Mouse (Mus musculus) A20 (cell line): ENCODE results near the gene Plod1.

Experiments used
- DNase-seq: peaks from one replicate; pipeline ENCODE4 v3.0.0-alpha.2; 2011; ENCODE audit warnings: low read depth, low spot score

Plod1 gene

GRCm38 (mm10) chr4:147938148-147939096 lies 1.9 kb upstream of the Plod1 start:
- DNase-seq, result no peak

GRCm38 (mm10) chr4:147937486-147937885 lies 919 bp upstream of the Plod1 start:
- DNase-seq, result no peak

- no peak for DNase-seq
Measured at GRCm38 (mm10) chr4:147937021-147937420, 454 bp upstream of the Plod1 start.

- no peak for DNase-seq
Measured at GRCm38 (mm10) chr4:147935904-147936303, 663 bp downstream of the Plod1 start.

GRCm38 (mm10) chr4:147934611-147935010 lies 2.0 kb downstream of the Plod1 start:
- no peak for DNase-seq

GRCm38 (mm10) chr4:147934134-147934533 lies 2.4 kb downstream of the Plod1 start:
- no peak for DNase-seq

- DNase-seq, result no peak
Measured at GRCm38 (mm10) chr4:147930946-147931345, 5.6 kb downstream of the Plod1 start.

- no peak for DNase-seq
Measured at GRCm38 (mm10) chr4:147928540-147928939, 8.0 kb downstream of the Plod1 start.

GRCm38 (mm10) chr4:147928136-147928535 lies 8.4 kb downstream of the Plod1 start:
- no peak for DNase-seq

- no peak for DNase-seq
Measured at GRCm38 (mm10) chr4:147927705-147928104, 8.9 kb downstream of the Plod1 start.

GRCm38 (mm10) chr4:147922341-147922740 lies 14.2 kb downstream of the Plod1 start:
- no peak for DNase-seq

- DNase-seq, result no peak
Measured at GRCm38 (mm10) chr4:147920973-147921372, 15.6 kb downstream of the Plod1 start.

- peak; percentile 59 for DNase-seq
Measured at GRCm38 (mm10) chr4:147918459-147919121, 18.0 kb downstream of the Plod1 start.

GRCm38 (mm10) chr4:147909486-147909885 lies 27.1 kb downstream of the Plod1 start:
- no peak for DNase-seq

- no peak for DNase-seq
Measured at GRCm38 (mm10) chr4:147906230-147906629, 30.3 kb downstream of the Plod1 start.

- DNase-seq, result no peak
Measured at GRCm38 (mm10) chr4:147905090-147905659, 31.4 kb downstream of the Plod1 start.

- peak; percentile 94 for DNase-seq
Measured at GRCm38 (mm10) chr4:147904313-147905089, 32.1 kb downstream of the Plod1 start, which contains the start of gene Mfn2. TSS of gene Mfn2 (minus strand) at chr4:147904704.

- DNase-seq, result peak; percentile 7
Measured at GRCm38 (mm10) chr4:147903601-147904000, 33.0 kb downstream of the Plod1 start.

- DNase-seq, result no peak
Measured at GRCm38 (mm10) chr4:147902906-147903500, 33.6 kb downstream of the Plod1 start.

- DNase-seq, result no peak
Measured at GRCm38 (mm10) chr4:147900452-147900851, 36.1 kb downstream of the Plod1 start.

- DNase-seq, result no peak
Measured at GRCm38 (mm10) chr4:147897348-147897747, 39.2 kb downstream of the Plod1 start.
